Mouse (Mus musculus) adrenal gland, postnatal 0 days (tissue): ENCODE measurements around the gene Il17ra. TPM values are rescaled to one million over a fixed set of nuclear protein-coding genes. Genes with fewer than 3 reads are reported as not detected.

Experiments
- polyA plus RNA-seq: library from polyadenylated mRNA; unstranded; fragments of >200 nt; fragmentation: Nextera tagmentation; extraction: Ambion mirVana; gene quantifications from 2 replicates; pipeline ENCODE4 v1.2.1, GENCODE M21; 2015

Gene Il17ra
- 2.8 and 4.7 TPM in 2 replicates for polyA plus RNA-seq

GRCm38 (mm10) chr6:120463086-120463871 is at the start of gene Il17ra:
Gene Il17ra, plus strand, starts transcription at chr6:120463247.

DNA sequence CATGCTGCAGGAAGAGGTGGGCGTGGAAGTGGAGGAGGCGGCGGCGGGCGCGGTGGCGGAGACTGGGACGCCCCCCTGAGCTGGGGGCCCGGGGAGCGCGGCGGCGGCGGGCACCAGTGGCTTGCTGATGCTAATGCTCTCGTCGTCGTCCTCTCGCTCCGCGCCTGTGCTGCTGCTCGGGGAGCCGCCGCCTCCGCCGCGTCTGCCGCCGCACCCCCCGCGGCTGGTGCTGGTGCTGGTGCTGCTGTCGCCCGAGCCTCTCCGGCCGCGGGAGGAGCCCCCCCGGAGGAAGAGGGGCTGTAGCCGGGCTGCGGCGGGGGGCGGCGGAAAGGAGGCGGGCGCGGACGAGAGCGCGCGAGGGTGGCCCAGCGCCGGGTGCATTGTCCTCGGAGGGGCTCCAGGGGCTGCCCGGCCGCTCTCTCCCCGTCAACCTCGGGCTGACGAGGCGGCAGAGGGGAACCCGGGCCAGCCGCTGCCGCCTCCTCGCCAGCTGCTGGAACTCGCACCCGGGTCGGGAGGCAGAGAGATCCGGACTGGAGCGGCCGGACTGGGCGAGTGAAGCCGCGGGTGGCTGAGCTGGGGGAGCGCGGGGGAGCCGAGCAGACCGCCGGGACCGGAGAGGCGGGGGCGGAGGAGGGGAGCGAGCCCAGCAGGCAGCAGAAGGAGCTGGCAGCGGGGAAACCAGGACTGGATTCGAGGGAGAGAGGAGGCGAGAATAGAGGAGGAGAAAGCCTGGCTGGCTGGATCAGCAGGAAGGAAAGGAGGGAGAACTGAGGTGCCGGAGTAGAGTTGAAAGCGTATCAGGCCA is 30.5 kb downstream of the Il17ra start, which contains the start of gene Tmem121b:
Tmem121b (minus strand) TSS at position 434 of the 808 bp plus-strand sequence.

GRCm38 (mm10) chr6:120531020-120531965 is 68.2 kb downstream of the Il17ra start, which contains the start of gene Hdhd5:
Gene Hdhd5, minus strand, starts transcription at chr6:120531319.

Other genes starting within 250 kb of the Il17ra start
- 0.40 and 0.54 TPM in 2 replicates for gene D330020A13Rik, start 168.9 kb upstream of the Il17ra start, polyA plus RNA-seq
- 0.71 and 1.8 TPM in 2 replicates for gene B4galnt3, start 168.7 kb upstream of the Il17ra start, polyA plus RNA-seq
- gene Kdm5a, start 99.1 kb upstream of the Il17ra start, polyA plus RNA-seq = 35.1 and 43.4 TPM in 2 replicates
- gene Ccdc77, start 98.9 kb upstream of the Il17ra start, polyA plus RNA-seq = 12.2 and 16.4 TPM in 2 replicates
- gene Tmem121b, start 30.6 kb downstream of the Il17ra start, polyA plus RNA-seq = 0.06 and 0.25 TPM in 2 replicates
- gene Hdhd5, start 68.1 kb downstream of the Il17ra start, polyA plus RNA-seq = 15.6 and 25.0 TPM in 2 replicates
- 0.77 and 1.6 TPM in 2 replicates for gene Cecr2, start 203.1 kb downstream of the Il17ra start, polyA plus RNA-seq